Mouse (Mus musculus) small intestine, adult 2 months (tissue): ENCODE results near the gene Ssx2ip. TPM values are rescaled to one million over a fixed set of nuclear protein-coding genes. Genes with fewer than 3 reads are reported as not detected.

ENCODE experiments used
- H3K27ac ChIP-seq: fragments of 200-500 bp; 2 replicates; pipeline ENCODE4 v1.5.1; 2012; ENCODE audit warnings: low read depth, low read length, control low read depth, inconsistent platforms; ENCODE audit not compliant: insufficient read depth
- H3K27me3 ChIP-seq: fragments of 200-500 bp; 2 replicates; pipeline ENCODE4 v1.6.1; 2012; ENCODE audit warnings: mild to moderate bottlenecking, moderate library complexity, low read length, inconsistent platforms; ENCODE audit not compliant: control insufficient read depth, insufficient read depth
- H3K36me3 ChIP-seq: fragments of 200-500 bp; 2 replicates; pipeline ENCODE4 v1.6.1; 2012; ENCODE audit warnings: mild to moderate bottlenecking, low read length, control low read depth, inconsistent platforms; ENCODE audit not compliant: control insufficient read depth, insufficient read depth
- H3K4me1 ChIP-seq: fragments of 200-500 bp; 2 replicates; pipeline ENCODE4 v1.6.1; 2012; ENCODE audit warnings: low read length, inconsistent platforms, mixed read lengths; ENCODE audit not compliant: control insufficient read depth, insufficient read depth, insufficient read length
- H3K4me3 ChIP-seq: fragments of 200-500 bp; 2 replicates; pipeline ENCODE4 v1.5.1; 2012; ENCODE audit warnings: low read depth, mild to moderate bottlenecking, control low read depth, inconsistent platforms, low read length, moderate library complexity
- CTCF ChIP-seq: fragments of 200-500 bp; IDR thresholded peaks from 2 replicates; pipeline ENCODE4 v1.5.1; 2012; ENCODE audit warnings: low read depth, mild to moderate bottlenecking, control low read depth, inconsistent platforms, low read length, moderate library complexity, mixed read lengths; ENCODE audit not compliant: insufficient replicate concordance, insufficient read length; ENCODE audit errors: extremely low read depth
- POLR2A ChIP-seq: fragments of 200-500 bp; IDR thresholded peaks from 2 replicates; pipeline ENCODE4 v1.6.1; 2012; ENCODE audit warnings: low read depth, mild to moderate bottlenecking, control low read depth, inconsistent platforms, low read length, moderate library complexity
- WGBS: fragments of 180-500 bp; shearing (Covaris S2); methylation state at CpG from one replicate; pipeline ENCODE4 v1.1.7; 2018; 5-methylcytosine and 5-hydroxymethylcytosine counted together
- polyA plus RNA-seq: library from polyadenylated mRNA; depleted of rRNA; stranded (reverse); fragments of >200 nt; gene quantifications from 2 replicates; pipeline ENCODE4 v1.2.3, GENCODE M21; 2012

Gene Ssx2ip
- polyA plus RNA-seq, 1 experiment = 9.6 TPM

DNA sequence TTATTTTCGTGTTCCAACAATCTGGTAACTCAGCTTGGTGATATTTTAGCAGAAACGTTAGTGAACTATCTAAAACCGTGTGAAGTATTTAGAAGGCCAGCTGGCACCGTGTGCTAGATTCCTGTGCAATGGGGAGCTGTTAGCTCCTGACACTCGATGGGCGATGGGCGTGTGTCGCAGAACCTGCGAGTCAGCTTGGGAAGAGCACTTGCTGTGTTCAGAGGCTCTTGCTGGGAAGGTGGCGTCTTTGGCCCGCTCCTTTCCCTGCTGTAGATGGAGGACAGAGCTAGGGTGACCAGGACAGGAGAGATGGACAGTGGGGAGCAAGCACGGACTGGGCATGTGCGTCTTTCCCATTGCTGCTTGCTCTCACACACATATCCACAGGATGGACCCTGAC lies 8.6 kb downstream of the Ssx2ip start:
- peaks cover 6% of the 10 kb centered on the region; the same call in 1 of the 2 replicates for H3K36me3 ChIP-seq
- 89% methylated on average over 13 of the region's 13 CpGs for WGBS
- H3K4me1 ChIP-seq = peaks cover 36% of the 10 kb centered on the region
- no peak overlapping the region for H3K4me3 ChIP-seq
- TF ChIP-seq CTCF = no peak
- no peak for TF ChIP-seq POLR2A
- H3K27ac ChIP-seq = no peak overlapping the region
- H3K27me3 ChIP-seq = no peaks in the 10 kb centered on the region

DNA sequence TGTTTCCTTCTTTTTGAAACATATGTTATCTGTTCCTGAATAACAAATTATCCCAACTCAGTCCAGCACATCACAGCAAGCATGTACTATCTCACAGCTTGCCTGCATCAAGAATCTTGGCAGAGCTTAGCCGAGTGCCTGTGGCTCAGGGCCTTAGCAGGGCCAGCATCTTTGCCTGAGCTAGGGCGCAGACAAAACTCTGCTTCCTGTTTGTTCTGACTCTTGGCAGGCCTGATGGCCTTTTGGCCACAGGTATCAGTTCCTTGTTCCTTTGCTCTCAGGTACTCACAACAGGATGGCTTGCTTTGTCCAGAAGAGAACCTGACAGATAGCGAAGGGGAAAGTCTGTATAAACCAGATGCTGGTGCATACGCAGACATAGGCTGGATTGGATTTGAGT lies 9.6 kb downstream of the Ssx2ip start:
- H3K27me3 ChIP-seq = no peaks in the 10 kb centered on the region
- TF ChIP-seq POLR2A = no peak
- H3K36me3 ChIP-seq = peaks cover 11% of the 10 kb centered on the region
- WGBS = 50% methylated on average over 4 of the region's 4 CpGs
- peak overlapping the region; percentile 40 for H3K27ac ChIP-seq
- H3K4me3 ChIP-seq = no peak overlapping the region
- H3K4me1 ChIP-seq = peaks cover 33% of the 10 kb centered on the region

DNA sequence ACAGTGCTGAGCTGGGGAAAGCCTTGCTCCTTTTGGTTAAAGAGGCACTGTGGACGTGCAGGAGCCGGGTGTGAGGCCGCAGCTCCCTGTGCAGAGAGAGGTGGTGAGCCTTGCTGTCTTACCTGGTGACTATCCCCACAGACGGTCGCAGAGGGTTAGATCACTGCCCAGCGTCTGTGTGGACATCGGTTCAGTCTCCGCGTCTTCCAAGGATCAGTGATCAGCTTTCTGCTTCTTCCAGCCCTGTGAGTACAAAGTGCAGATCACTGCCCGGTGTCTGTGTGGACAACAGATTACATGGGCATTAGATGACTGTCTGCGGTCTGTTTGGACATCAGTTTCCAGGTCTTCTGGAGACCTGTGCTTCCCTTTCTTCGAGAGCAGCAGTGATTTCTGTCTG lies 10.1 kb downstream of the Ssx2ip start:
- H3K4me3 ChIP-seq = no peak overlapping the region
- H3K36me3 ChIP-seq = peaks cover 17% of the 10 kb centered on the region
- H3K27ac ChIP-seq = peak overlapping the region; percentile 40; the same call in 1 of the 2 replicates
- H3K27me3 ChIP-seq = no peaks in the 10 kb centered on the region
- WGBS = 75% methylated on average over 12 of the region's 12 CpGs
- H3K4me1 ChIP-seq = peaks cover 29% of the 10 kb centered on the region
- TF ChIP-seq CTCF (no peak), POLR2A (no peak)

DNA sequence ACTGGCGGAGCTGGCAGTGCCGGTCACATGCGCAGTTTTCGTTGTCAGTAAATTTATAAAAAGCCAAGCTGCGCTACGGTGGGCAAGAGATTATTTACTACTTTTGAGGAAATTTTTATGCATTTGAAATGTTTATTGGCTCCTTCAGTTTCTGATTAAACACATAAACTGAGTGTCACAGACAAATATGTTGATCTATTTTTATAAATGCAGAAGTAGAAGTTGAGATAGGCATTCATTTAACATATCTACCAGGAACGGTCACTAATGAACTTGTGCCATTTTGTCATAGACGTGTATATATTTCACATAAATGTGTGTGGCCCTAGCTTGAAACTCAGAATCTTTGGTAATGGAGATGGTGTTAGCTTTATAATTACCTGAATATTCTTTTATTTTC lies 13.4 kb downstream of the Ssx2ip start:
- WGBS = 93% methylated on average over 8 of the region's 8 CpGs
- Histone ChIP-seq H3K27me3 (no peaks in the 10 kb centered on the region), H3K27ac (no peak overlapping the region), H3K4me3 (no peak overlapping the region), H3K4me1 (peaks cover 9% of the 10 kb centered on the region), H3K36me3 (peaks cover 35% of the 10 kb centered on the region)
- TF ChIP-seq CTCF = no peak
- no peak for TF ChIP-seq POLR2A

DNA sequence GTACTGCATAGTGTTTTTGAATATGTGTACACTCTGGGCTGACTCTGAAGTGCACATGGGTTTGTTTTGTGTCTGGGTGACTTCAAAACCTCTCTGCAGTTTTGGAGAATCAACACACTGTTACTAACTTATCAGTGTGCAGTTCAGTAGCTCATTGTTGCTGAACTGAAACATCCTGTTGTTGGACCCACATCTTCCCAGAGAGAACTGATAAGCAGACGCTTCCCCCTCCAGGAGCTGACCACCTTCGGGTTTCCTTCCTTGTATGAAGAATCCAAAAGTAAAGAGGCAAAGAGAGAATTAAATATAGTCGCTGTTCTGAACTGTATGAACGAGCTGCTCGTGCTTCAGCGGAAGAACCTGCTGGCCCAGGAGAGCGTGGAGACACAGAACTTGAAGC lies 14.5 kb downstream of the Ssx2ip start:
- no peak overlapping the region for H3K4me3 ChIP-seq
- no peak overlapping the region for H3K27ac ChIP-seq
- 85% methylated on average over 7 of the region's 7 CpGs for WGBS

DNA sequence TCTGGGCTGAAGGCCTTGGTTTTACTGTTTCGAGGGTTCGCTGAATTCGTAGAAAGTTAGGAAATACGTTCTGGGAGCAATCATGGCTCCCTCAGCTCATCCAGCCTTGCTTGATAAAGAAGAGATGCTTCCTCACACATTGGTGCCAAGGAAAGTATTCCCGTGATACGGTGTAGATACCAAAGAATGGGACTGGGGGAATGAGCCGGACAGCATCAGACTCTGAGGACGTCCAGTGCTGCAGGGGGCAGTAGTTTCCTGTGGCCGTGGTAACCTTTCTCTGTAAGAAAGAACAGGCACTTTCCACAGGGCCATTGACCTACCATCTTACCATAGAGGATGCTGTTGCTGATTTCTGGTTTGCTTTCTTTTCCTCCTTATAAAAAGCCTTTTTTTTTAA lies 15.1 kb downstream of the Ssx2ip start:
- Histone ChIP-seq H3K4me1 (peaks cover 4% of the 10 kb centered on the region), H3K4me3 (no peak overlapping the region), H3K27me3 (no peaks in the 10 kb centered on the region), H3K27ac (no peak overlapping the region), H3K36me3 (peaks cover 42% of the 10 kb centered on the region)
- TF ChIP-seq CTCF (no peak), POLR2A (no peak)
- WGBS = 93% methylated on average over 9 of the region's 9 CpGs

More for the DNA sequence above, 14.5 kb downstream of the Ssx2ip start:
- peaks cover 42% of the 10 kb centered on the region for H3K36me3 ChIP-seq
- H3K4me1 ChIP-seq = peaks cover 8% of the 10 kb centered on the region
- no peaks in the 10 kb centered on the region for H3K27me3 ChIP-seq
- TF ChIP-seq CTCF = no peak
- TF ChIP-seq POLR2A = no peak

DNA sequence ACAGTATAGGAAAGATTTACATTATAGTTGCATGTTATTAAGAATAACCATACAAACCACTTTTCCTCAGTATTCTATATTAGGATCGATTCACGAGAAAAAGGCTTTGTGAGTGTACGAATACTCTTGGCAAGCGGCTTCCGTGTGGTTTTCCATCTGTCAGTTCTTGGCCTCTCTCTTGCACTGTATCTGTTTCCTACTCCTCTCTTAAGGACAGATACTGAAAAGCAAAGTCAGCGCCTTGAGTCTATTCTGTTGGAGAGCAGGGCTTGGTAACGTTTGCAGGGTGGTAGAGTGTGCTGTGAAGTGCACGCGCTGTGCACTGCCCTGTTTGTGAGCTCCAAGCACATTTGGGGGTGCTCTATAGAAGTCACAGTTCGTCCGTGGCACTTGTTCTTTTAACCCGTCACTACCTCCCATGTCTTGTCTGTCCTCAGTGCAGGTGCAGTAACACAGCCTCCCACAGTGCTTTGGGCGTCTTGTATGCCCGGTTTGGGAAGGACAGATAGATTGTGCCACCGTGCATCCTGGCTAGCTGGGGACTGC lies 15.6 kb downstream of the Ssx2ip start:
- 90% methylated on average over 15 of the region's 15 CpGs for WGBS
- no peak overlapping the region for H3K27ac ChIP-seq
- no peak overlapping the region for H3K4me3 ChIP-seq
- H3K4me1 ChIP-seq = peaks cover 2% of the 10 kb centered on the region; the same call in 1 of the 2 replicates
- H3K36me3 ChIP-seq = peaks cover 44% of the 10 kb centered on the region
- TF ChIP-seq POLR2A (no peak), CTCF (no peak)
- no peaks in the 10 kb centered on the region for H3K27me3 ChIP-seq
